Mouse (Mus musculus): ENCODE measurements around the gene Phc3. TPM values are rescaled to one million over a fixed set of nuclear protein-coding genes. Genes with fewer than 3 reads are reported as not detected.
"Not testable (repeated sequence)": the region's sequence is repeated elsewhere in the genome, so short reads cannot be mapped to it uniquely, and the experiment has no call there.

Gene Phc3
- total RNA-seq, 2 experiments from 2014 or later: 33.2 to 34.8 TPM

GRCm38 (mm10) chr3:30904658-30905057 lies 64.6 kb downstream of the Phc3 start:
- no peak for DNase-seq (ENCODE audit: extremely low spot score in 1 of 2, low spot score in 2 of 2)
- intact Hi-C loops (cut with DNase I): loop anchor here (10.0 kb wide), 1 partner anchor 90 kb away; no protein-coding TSS in a partner anchor

GRCm38 (mm10) chr3:30899407-30899806 lies 69.8 kb downstream of the Phc3 start:
- intact Hi-C loops (cut with DNase I): no loop called here
- DNase-seq (ENCODE audit: extremely low spot score in 1 of 2, low spot score in 2 of 2): no peak

GRCm38 (mm10) chr3:30896721-30897120 lies 72.5 kb downstream of the Phc3 start:
- intact Hi-C loops (cut with DNase I): no loop called here
- no peak for DNase-seq (ENCODE audit: extremely low spot score in 1 of 2, low spot score in 2 of 2)

GRCm38 (mm10) chr3:30889014-30889413 lies 80.2 kb downstream of the Phc3 start:
- DNase-seq (ENCODE audit: extremely low spot score in 1 of 2, low spot score in 2 of 2): no peak
- intact Hi-C loops (cut with DNase I): no loop called here

GRCm38 (mm10) chr3:30887449-30887848 lies 81.8 kb downstream of the Phc3 start:
- intact Hi-C loops (cut with DNase I): no loop called here
- DNase-seq (ENCODE audit: extremely low spot score in 1 of 2, low spot score in 2 of 2): no peak

- intact Hi-C loops (cut with DNase I): no loop called here
- DNase-seq (ENCODE audit: extremely low spot score in 1 of 2, low spot score in 2 of 2): no peak
These were observed 92.5 kb downstream of the Phc3 start for GRCm38 (mm10) chr3:30876709-30877108.

GRCm38 (mm10) chr3:30869995-30870394 lies 99.2 kb downstream of the Phc3 start:
- intact Hi-C loops (cut with DNase I): no loop called here
- no peak for DNase-seq (ENCODE audit: extremely low spot score in 1 of 2, low spot score in 2 of 2)

- intact Hi-C loops (cut with DNase I): no loop called here
- DNase-seq (ENCODE audit: extremely low spot score in 1 of 2, low spot score in 2 of 2): no peak
These were observed 100.6 kb downstream of the Phc3 start for GRCm38 (mm10) chr3:30868625-30869024.

- intact Hi-C loops (cut with DNase I): no loop called here
- DNase-seq (ENCODE audit: extremely low spot score in 1 of 2, low spot score in 2 of 2): no peak
These were observed 101.0 kb downstream of the Phc3 start for GRCm38 (mm10) chr3:30868176-30868575.

- no peak for DNase-seq (ENCODE audit: extremely low spot score in 1 of 2, low spot score in 2 of 2)
- intact Hi-C loops (cut with DNase I): no loop called here
These were observed 104.6 kb downstream of the Phc3 start for GRCm38 (mm10) chr3:30864640-30865039.

GRCm38 (mm10) chr3:30863712-30864435 lies 105.3 kb downstream of the Phc3 start:
- DNase-seq (ENCODE audit: extremely low spot score in 1 of 2, low spot score in 2 of 2): no peak
- intact Hi-C loops (cut with DNase I): no loop called here

- DNase-seq (ENCODE audit: extremely low spot score in 1 of 2, low spot score in 2 of 2): no peak
- intact Hi-C loops (cut with DNase I): no loop called here
These were observed 108.5 kb downstream of the Phc3 start for GRCm38 (mm10) chr3:30860705-30861104.

- intact Hi-C loops (cut with DNase I); DNase-seq (ENCODE audit: extremely low spot score in 1 of 2, low spot score in 2 of 2): not testable (repeated sequence)
These were observed 109.6 kb downstream of the Phc3 start for GRCm38 (mm10) chr3:30859599-30859998.

GRCm38 (mm10) chr3:30855604-30856458 lies 113.4 kb downstream of the Phc3 start, which contains the start of gene Gpr160:
Gene Gpr160 (plus strand): TSS chr3:30855950.
- peak; percentile 27 to 77 for DNase-seq (ENCODE audit: extremely low spot score in 1 of 2, low spot score in 2 of 2)
- intact Hi-C loops (cut with DNase I): no loop called here

- no peak for DNase-seq (ENCODE audit: extremely low spot score in 1 of 2, low spot score in 2 of 2)
- intact Hi-C loops (cut with DNase I): no loop called here
These were observed 115.6 kb downstream of the Phc3 start for GRCm38 (mm10) chr3:30853596-30853995.

- intact Hi-C loops (cut with DNase I): no loop called here
- no peak for DNase-seq (ENCODE audit: extremely low spot score in 1 of 2, low spot score in 2 of 2)
These were observed 117.8 kb downstream of the Phc3 start for GRCm38 (mm10) chr3:30851422-30851821.
